Mouse (Mus musculus): Measurements from ENCODE around the gene Snapc2.

DNA sequence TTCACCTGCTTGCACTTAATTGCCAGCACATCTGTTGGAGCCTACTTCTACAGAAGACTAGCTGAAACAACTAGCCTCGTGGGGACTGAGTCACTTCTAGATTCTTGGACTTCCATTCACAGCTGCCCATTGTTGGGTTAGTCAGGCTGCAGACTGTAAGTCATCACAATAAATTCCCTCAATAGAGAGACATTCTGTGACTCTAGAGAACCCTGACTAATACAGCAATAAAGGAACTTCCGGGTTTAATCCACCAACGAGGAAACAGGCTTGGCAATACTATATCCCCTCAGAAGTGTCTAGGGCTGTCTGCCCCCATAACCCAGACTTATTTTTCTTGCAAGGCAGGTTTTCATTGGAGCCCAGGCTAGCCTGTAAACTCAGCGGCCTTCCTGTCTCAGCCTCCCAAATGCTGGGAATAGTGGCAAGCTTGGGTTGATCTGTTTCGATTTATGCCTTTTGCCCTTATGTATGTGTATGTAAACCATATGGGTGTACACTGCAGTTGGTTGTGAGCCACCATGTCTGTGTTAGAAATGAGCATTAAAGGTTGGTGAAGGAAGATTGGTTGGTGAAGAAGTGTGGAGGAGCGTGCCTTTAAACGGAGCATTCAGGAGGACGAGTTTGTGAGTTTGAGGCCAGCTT is 642 bp upstream of the Snapc2 start:
- TF ChIP-seq CTCF (IDR thresholded peaks at IDR 0.05; ENCODE audit: low read depth) (no peak), EP300 (IDR thresholded peaks at IDR 0.05; ENCODE audit: low read depth) (no peak)
